Mouse (Mus musculus) lung, adult 2 months (tissue): ENCODE results near the gene Rflna.

ENCODE experiments used
- CTCF ChIP-seq: fragments of 200-500 bp; IDR thresholded peaks from 2 replicates; pipeline ENCODE4 v1.5.1; 2011; ENCODE audit warnings: mild to moderate bottlenecking, low read length, control low read depth; ENCODE audit not compliant: insufficient read depth
- POLR2A ChIP-seq: fragments of 200-500 bp; IDR thresholded peaks from 2 replicates; pipeline ENCODE4 v1.6.1; 2011; ENCODE audit warnings: low read depth, mild to moderate bottlenecking, control low read depth, low read length, borderline replicate concordance; ENCODE audit errors: extremely low read depth

- no peak for TF ChIP-seq CTCF
- TF ChIP-seq POLR2A = no peak
These were observed 8.6 kb downstream of the Rflna start for GRCm38 (mm10) chr5:125011628-125012027.
